Mouse (Mus musculus) neural tube, embryonic 14.5 days (tissue): ENCODE data around the gene Gm44511. TPM values are rescaled to one million over a fixed set of nuclear protein-coding genes. Genes with fewer than 3 reads are reported as not detected.
"Not testable (repeated sequence)": the region's sequence is repeated elsewhere in the genome, so short reads cannot be mapped to it uniquely, and the experiment has no call there.

Experiments used
- ATAC-seq: fragments of 200-750 bp; cut with Nextera tagmentation; 2 replicates; pipeline ENCODE4 v1.8.0; 2017; ENCODE audit warnings: low read depth, mild to moderate bottlenecking, moderate TSS enrichment, moderate library complexity
- H3K27ac ChIP-seq: fragments of 300-500 bp; sonication (generic); 2 replicates; pipeline ENCODE4 v1.5.1; 2014; ENCODE audit warnings: low read depth, mild to moderate bottlenecking, control low read depth, low read length, moderate library complexity, mixed read lengths
- H3K27me3 ChIP-seq: fragments of 300-500 bp; sonication (generic); 2 replicates; pipeline ENCODE4 v1.6.1; 2014; ENCODE audit warnings: low read length; ENCODE audit not compliant: control insufficient read depth, insufficient read depth
- H3K36me3 ChIP-seq: fragments of 300-500 bp; sonication (generic); 2 replicates; pipeline ENCODE4 v1.6.1; 2014; ENCODE audit warnings: low read length, mixed read lengths; ENCODE audit not compliant: control insufficient read depth, insufficient read depth
- H3K4me1 ChIP-seq: fragments of 300-500 bp; sonication (generic); 2 replicates; pipeline ENCODE4 v1.6.1; 2014; ENCODE audit warnings: low read length; ENCODE audit not compliant: control insufficient read depth, insufficient read depth
- H3K4me2 ChIP-seq: fragments of 300-500 bp; sonication (generic); 2 replicates; pipeline ENCODE4 v1.6.1; 2014; ENCODE audit warnings: mild to moderate bottlenecking, low read depth, low read length, control low read depth
- H3K4me3 ChIP-seq: fragments of 300-500 bp; sonication (generic); 2 replicates; pipeline ENCODE4 v1.5.1; 2014; ENCODE audit warnings: low read depth, low read length, control low read depth, mixed read lengths
- H3K9ac ChIP-seq: fragments of 300-500 bp; sonication (generic); replicated peaks from 2 replicates; pipeline ENCODE4 v1.6.1; 2014; ENCODE audit warnings: low read depth, mild to moderate bottlenecking, control low read depth, low read length, mixed read lengths
- H3K9me3 ChIP-seq: fragments of 300-500 bp; sonication (generic); 2 replicates; pipeline ENCODE4 v1.6.1; 2016; ENCODE audit warnings: low read length; ENCODE audit not compliant: control insufficient read depth
- WGBS: fragments of 180-500 bp; shearing (Covaris S2); extraction: QIAGEN DNeasy Blood & Tissue Kit; methylation state at CpG from one replicate; pipeline ENCODE4 v1.1.7; 2014; 5-methylcytosine and 5-hydroxymethylcytosine counted together
- polyA plus RNA-seq: library from polyadenylated mRNA; unstranded; fragments of >200 nt; fragmentation: Nextera tagmentation; extraction: Ambion mirVana; gene quantifications from 2 replicates; pipeline ENCODE4 v1.2.1, GENCODE M21; 2014

Gene Gm44511
- polyA plus RNA-seq, 1 experiment from 2014 or later, result not detected

- peaks cover 7% of the 10 kb centered on the region for H3K4me1 ChIP-seq
- H3K9me3 ChIP-seq, result no peaks in the 10 kb centered on the region
- H3K4me2 ChIP-seq, result peak overlapping the region; percentile 63
- peak; percentile 86 for ATAC-seq
- 1% methylated on average over 44 of the region's 44 CpGs for WGBS
- no peaks in the 10 kb centered on the region for H3K36me3 ChIP-seq
- peak overlapping the region; percentile 81 for H3K27ac ChIP-seq
- H3K27me3 ChIP-seq, result no peaks in the 10 kb centered on the region
- H3K4me3 ChIP-seq, result peak overlapping the region; percentile 48
- peak overlapping the region; percentile 56 for H3K9ac ChIP-seq
Measured at GRCm38 (mm10) chr6:128842945-128843478, 16.9 kb upstream of the Gm44511 start.

GRCm38 (mm10) chr6:128842356-128842944 is 16.3 kb upstream of the Gm44511 start:
- Histone ChIP-seq H3K4me3 (peak overlapping the region; percentile 48), H3K4me2 (peak overlapping the region; percentile 63), H3K9me3 (no peaks in the 10 kb centered on the region), H3K4me1 (peaks cover 7% of the 10 kb centered on the region), H3K27me3 (no peaks in the 10 kb centered on the region), H3K36me3 (no peaks in the 10 kb centered on the region), H3K9ac (peak overlapping the region; percentile 29), H3K27ac (peak overlapping the region; percentile 73)
- WGBS, result under 1% methylated on average over 20 of the region's 20 CpGs
- ATAC-seq, result no peak

- no peak for ATAC-seq
- Histone ChIP-seq H3K27ac (no peak overlapping the region), H3K36me3 (no peaks in the 10 kb centered on the region), H3K4me2 (peak overlapping the region; percentile 63), H3K4me3 (peak overlapping the region; percentile 48), H3K9ac (no peak overlapping the region), H3K9me3 (no peaks in the 10 kb centered on the region), H3K4me1 (peaks cover 7% of the 10 kb centered on the region), H3K27me3 (no peaks in the 10 kb centered on the region)
- WGBS, result 43% methylated on average over 4 of the region's 4 CpGs
Measured at GRCm38 (mm10) chr6:128841327-128842089, 15.4 kb upstream of the Gm44511 start.

- WGBS, result 91% methylated on average over 3 of the region's 3 CpGs
Measured at GRCm38 (mm10) chr6:128840669-128841068, 14.6 kb upstream of the Gm44511 start.

GRCm38 (mm10) chr6:128839921-128840320 is 13.8 kb upstream of the Gm44511 start:
- no peaks in the 10 kb centered on the region for H3K27me3 ChIP-seq
- WGBS, result 68% methylated on average over 7 of the region's 7 CpGs
- H3K27ac ChIP-seq, result no peak overlapping the region
- peak overlapping the region; percentile 55 for H3K4me3 ChIP-seq
- H3K9me3 ChIP-seq, result no peaks in the 10 kb centered on the region
- peaks cover 5% of the 10 kb centered on the region for H3K4me1 ChIP-seq
- no peak for ATAC-seq
- no peaks in the 10 kb centered on the region for H3K36me3 ChIP-seq
- no peak overlapping the region for H3K9ac ChIP-seq
- peak overlapping the region; percentile 67 for H3K4me2 ChIP-seq

More at GRCm38 (mm10) chr6:128840669-128841068, 14.6 kb upstream of the Gm44511 start:
- H3K36me3 ChIP-seq, ATAC-seq, H3K4me1 ChIP-seq, H3K9me3 ChIP-seq, H3K27me3 ChIP-seq, H3K27ac ChIP-seq, H3K9ac ChIP-seq, H3K4me2 ChIP-seq, H3K4me3 ChIP-seq: not testable (repeated sequence)

- Histone ChIP-seq H3K36me3 (no peaks in the 10 kb centered on the region), H3K9me3 (no peaks in the 10 kb centered on the region), H3K4me1 (peaks cover 4% of the 10 kb centered on the region), H3K27me3 (no peaks in the 10 kb centered on the region), H3K9ac (peak overlapping the region; percentile 60; the same call in 1 of the 2 replicates), H3K27ac (peak overlapping the region; percentile 80; the same call in 1 of the 2 replicates), H3K4me3 (peak overlapping the region; percentile 55), H3K4me2 (peak overlapping the region; percentile 67)
- under 1% methylated on average over 17 of the region's 17 CpGs for WGBS
- peak; percentile 7 for ATAC-seq
Measured at GRCm38 (mm10) chr6:128839266-128839771, 13.2 kb upstream of the Gm44511 start.

GRCm38 (mm10) chr6:128838342-128839265 is 12.5 kb upstream of the Gm44511 start:
- Histone ChIP-seq H3K4me2 (peak overlapping the region; percentile 67), H3K9ac (peak overlapping the region; percentile 60), H3K27me3 (no peaks in the 10 kb centered on the region), H3K27ac (peak overlapping the region; percentile 80), H3K4me1 (no peaks in the 10 kb centered on the region), H3K36me3 (no peaks in the 10 kb centered on the region), H3K4me3 (peak overlapping the region; percentile 55), H3K9me3 (no peaks in the 10 kb centered on the region)
- ATAC-seq, result peak; percentile 65
- under 1% methylated on average over 49 of the region's 49 CpGs for WGBS

GRCm38 (mm10) chr6:128837454-128838341 is 11.6 kb upstream of the Gm44511 start:
- 2% methylated on average over 14 of the region's 14 CpGs for WGBS
- no peaks in the 10 kb centered on the region for H3K4me1 ChIP-seq
- no peaks in the 10 kb centered on the region for H3K27me3 ChIP-seq
- H3K36me3 ChIP-seq, result no peaks in the 10 kb centered on the region
- H3K4me3 ChIP-seq, result peak overlapping the region; percentile 55
- peak overlapping the region; percentile 33 for H3K9ac ChIP-seq
- H3K4me2 ChIP-seq, result peak overlapping the region; percentile 47
- no peaks in the 10 kb centered on the region for H3K9me3 ChIP-seq
- H3K27ac ChIP-seq, result peak overlapping the region; percentile 70
- peak; percentile 28 for ATAC-seq
